Mouse (Mus musculus): ENCODE measurements around the gene Vsig8.

DNA sequence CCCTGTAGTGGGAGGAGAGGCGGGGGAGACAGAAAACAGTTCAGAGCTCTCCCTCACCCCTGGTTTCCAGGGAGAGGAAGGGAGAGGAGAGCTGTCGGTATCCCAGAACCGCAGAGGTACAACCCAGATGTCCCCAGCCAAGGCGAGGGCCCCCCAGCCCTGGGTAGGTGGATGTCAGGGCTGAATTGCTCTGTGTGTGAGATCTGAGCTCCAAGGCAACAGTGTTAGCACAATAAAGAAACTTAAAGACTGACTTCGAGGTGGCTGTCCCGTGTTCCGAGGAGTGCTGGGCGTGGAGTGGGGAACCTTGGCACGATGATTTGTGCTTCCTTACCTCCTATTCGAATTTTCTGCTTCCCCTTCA, 7.7 kb downstream of the Vsig8 start:
- TF ChIP-seq CTCF (IDR thresholded peaks at IDR 0.05; ENCODE audit: low read depth) (no peak), EP300 (IDR thresholded peaks at IDR 0.05; ENCODE audit: low read depth) (no peak)
